Mouse (Mus musculus): ENCODE data around the gene A130010J15Rik. TPM values are rescaled to one million over a fixed set of nuclear protein-coding genes. Genes with fewer than 3 reads are reported as not detected.

The A130010J15Rik gene
- polyA plus RNA-seq (2015; fragmentation: Nextera tagmentation; extraction: Ambion mirVana): 14.2 and 16.3 TPM in 2 replicates

- no peaks in the 10 kb centered on the region for H3K9me3 ChIP-seq (replicated peaks)
- H3K4me3 ChIP-seq (replicated peaks): no peak within 1 kb of the TSS
- H3K9ac ChIP-seq: no peak within 1 kb of the TSS
- H3K4me1 ChIP-seq: peaks cover 12% of the 10 kb centered on the region
- H3K27me3 ChIP-seq: no peaks in the 10 kb centered on the region
- 86% methylated on average over 3 of the region's 3 CpGs for WGBS
- no peak within 1 kb of the TSS for H3K27ac ChIP-seq
- no peak within 1 kb of the TSS for H3K4me2 ChIP-seq
- 0 out of 2 replicates have a peak, but pooled peaks cover 7% of the 10 kb centered on the region for H3K36me3 ChIP-seq
- no peak for ATAC-seq (replicated peaks; ENCODE audit: low FRiP score)
These were observed at the start of gene A130010J15Rik for GRCm38 (mm10) chr1:193167746-193168145. Gene A130010J15Rik (plus strand): TSS chr1:193168046.

- no peak overlapping the region for H3K27ac ChIP-seq
- H3K36me3 ChIP-seq: peaks cover 89% of the 10 kb centered on the region
- no peaks in the 10 kb centered on the region for H3K4me1 ChIP-seq
- no peaks in the 10 kb centered on the region for H3K9me3 ChIP-seq (replicated peaks)
- H3K4me3 ChIP-seq (replicated peaks): no peak overlapping the region
- WGBS: 93% methylated on average over 7 of the region's 7 CpGs
- no peak overlapping the region for H3K4me2 ChIP-seq
- H3K9ac ChIP-seq: no peak overlapping the region
- no peaks in the 10 kb centered on the region for H3K27me3 ChIP-seq
- no peak for ATAC-seq (replicated peaks; ENCODE audit: low FRiP score)
These were observed 45.1 kb upstream of the A130010J15Rik start for GRCm38 (mm10) chr1:193122793-193123192.

GRCm38 (mm10) chr1:193123290-193123689, 44.6 kb upstream of the A130010J15Rik start:
- Histone ChIP-seq H3K4me3 (replicated peaks) (no peak overlapping the region), H3K9me3 (replicated peaks) (no peaks in the 10 kb centered on the region), H3K4me2 (no peak overlapping the region), H3K27ac (no peak overlapping the region), H3K36me3 (peaks cover 88% of the 10 kb centered on the region), H3K4me1 (no peaks in the 10 kb centered on the region), H3K27me3 (no peaks in the 10 kb centered on the region), H3K9ac (no peak overlapping the region)
- no peak for ATAC-seq (replicated peaks; ENCODE audit: low FRiP score)
- 90% methylated on average over 6 of the region's 6 CpGs for WGBS

GRCm38 (mm10) chr1:193125835-193126234, 42.0 kb upstream of the A130010J15Rik start:
- H3K4me2 ChIP-seq: no peak overlapping the region
- H3K36me3 ChIP-seq: peaks cover 64% of the 10 kb centered on the region
- no peak overlapping the region for H3K4me3 ChIP-seq (replicated peaks)
- H3K27ac ChIP-seq: no peak overlapping the region
- peaks cover 11% of the 10 kb centered on the region for H3K4me1 ChIP-seq
- no peak overlapping the region for H3K9ac ChIP-seq
- no peak for ATAC-seq (replicated peaks; ENCODE audit: low FRiP score)
- H3K9me3 ChIP-seq (replicated peaks): no peaks in the 10 kb centered on the region
- no peaks in the 10 kb centered on the region for H3K27me3 ChIP-seq
- 82% methylated on average over 4 of the region's 4 CpGs for WGBS

- Histone ChIP-seq H3K4me2 (no peak overlapping the region), H3K4me1 (peaks cover 16% of the 10 kb centered on the region), H3K9me3 (replicated peaks) (no peaks in the 10 kb centered on the region), H3K36me3 (peaks cover 42% of the 10 kb centered on the region), H3K9ac (no peak overlapping the region), H3K27ac (no peak overlapping the region), H3K4me3 (replicated peaks) (no peak overlapping the region), H3K27me3 (no peaks in the 10 kb centered on the region)
- ATAC-seq (replicated peaks; ENCODE audit: low FRiP score): no peak
- WGBS: 92% methylated on average over 6 of the region's 6 CpGs
These were observed 39.8 kb upstream of the A130010J15Rik start for GRCm38 (mm10) chr1:193128055-193128454.

- H3K27ac ChIP-seq: no peak overlapping the region
- no peak for ATAC-seq (replicated peaks; ENCODE audit: low FRiP score)
- 27% methylated on average over 5 of the region's 5 CpGs for WGBS
- H3K4me3 ChIP-seq (replicated peaks): peak overlapping the region; percentile 99
- peak overlapping the region; percentile 89 for H3K9ac ChIP-seq
- peaks cover 16% of the 10 kb centered on the region for H3K4me1 ChIP-seq
- H3K36me3 ChIP-seq: peaks cover 30% of the 10 kb centered on the region
- H3K27me3 ChIP-seq: no peaks in the 10 kb centered on the region
- no peaks in the 10 kb centered on the region for H3K9me3 ChIP-seq (replicated peaks)
- peak overlapping the region; percentile 71 for H3K4me2 ChIP-seq
These were observed 38.5 kb upstream of the A130010J15Rik start for GRCm38 (mm10) chr1:193129321-193129720.

- H3K9ac ChIP-seq: peak within 1 kb of the TSS; percentile 89
- peak within 1 kb of the TSS; percentile 71 for H3K4me2 ChIP-seq
- under 1% methylated on average over 61 of the region's 61 CpGs for WGBS
- H3K4me3 ChIP-seq (replicated peaks): peak within 1 kb of the TSS; percentile 99
- no peaks in the 10 kb centered on the region for H3K27me3 ChIP-seq
- H3K27ac ChIP-seq: peak within 1 kb of the TSS; percentile 23; the same call in 1 of the 2 replicates
- peaks cover 16% of the 10 kb centered on the region for H3K4me1 ChIP-seq
- no peaks in the 10 kb centered on the region for H3K9me3 ChIP-seq (replicated peaks)
- H3K36me3 ChIP-seq: peaks cover 25% of the 10 kb centered on the region
- ATAC-seq (replicated peaks; ENCODE audit: low FRiP score): peak; percentile 94
These were observed 37.9 kb upstream of the A130010J15Rik start, which contains the start of gene Diexf for GRCm38 (mm10) chr1:193129786-193130455. Gene Diexf (minus strand): TSS chr1:193130272.

GRCm38 (mm10) chr1:193130456-193130825, 37.4 kb upstream of the A130010J15Rik start:
- Histone ChIP-seq H3K9me3 (replicated peaks) (no peaks in the 10 kb centered on the region), H3K9ac (no peak overlapping the region), H3K4me3 (replicated peaks) (peak overlapping the region; percentile 99), H3K27me3 (no peaks in the 10 kb centered on the region), H3K4me2 (peak overlapping the region; percentile 71), H3K27ac (no peak overlapping the region), H3K36me3 (peaks cover 21% of the 10 kb centered on the region), H3K4me1 (peaks cover 16% of the 10 kb centered on the region)
- 31% methylated on average over 11 of the region's 11 CpGs for WGBS
- peak; percentile 27 for ATAC-seq (replicated peaks; ENCODE audit: low FRiP score)

- no peak overlapping the region for H3K9ac ChIP-seq
- WGBS: 63% methylated on average over 8 of the region's 8 CpGs
- H3K4me1 ChIP-seq: peaks cover 16% of the 10 kb centered on the region
- no peak for ATAC-seq (replicated peaks; ENCODE audit: low FRiP score)
- no peaks in the 10 kb centered on the region for H3K9me3 ChIP-seq (replicated peaks)
- H3K4me2 ChIP-seq: peak overlapping the region; percentile 71
- H3K27me3 ChIP-seq: no peaks in the 10 kb centered on the region
- H3K27ac ChIP-seq: no peak overlapping the region
- peaks cover 20% of the 10 kb centered on the region for H3K36me3 ChIP-seq
- peak overlapping the region; percentile 99; the same call in 1 of the 2 replicates for H3K4me3 ChIP-seq (replicated peaks)
These were observed 37.0 kb upstream of the A130010J15Rik start for GRCm38 (mm10) chr1:193130839-193131238.

- WGBS: 34% methylated on average over 6 of the region's 6 CpGs
These were observed 36.4 kb upstream of the A130010J15Rik start for GRCm38 (mm10) chr1:193131311-193131948.

GRCm38 (mm10) chr1:193132385-193132784, 35.5 kb upstream of the A130010J15Rik start:
- Histone ChIP-seq H3K4me1 (peaks cover 16% of the 10 kb centered on the region), H3K27ac (no peak overlapping the region), H3K4me3 (replicated peaks) (no peak overlapping the region), H3K9me3 (replicated peaks) (no peaks in the 10 kb centered on the region), H3K36me3 (peaks cover 8% of the 10 kb centered on the region), H3K27me3 (no peaks in the 10 kb centered on the region), H3K4me2 (no peak overlapping the region), H3K9ac (no peak overlapping the region)
- no peak for ATAC-seq (replicated peaks; ENCODE audit: low FRiP score)

More at GRCm38 (mm10) chr1:193131311-193131948, 36.4 kb upstream of the A130010J15Rik start:
- Histone ChIP-seq H3K27me3 (no peaks in the 10 kb centered on the region), H3K4me2 (no peak overlapping the region), H3K27ac (no peak overlapping the region), H3K9me3 (replicated peaks) (no peaks in the 10 kb centered on the region), H3K4me1 (peaks cover 16% of the 10 kb centered on the region), H3K4me3 (replicated peaks) (no peak overlapping the region), H3K36me3 (peaks cover 17% of the 10 kb centered on the region), H3K9ac (no peak overlapping the region)
- no peak for ATAC-seq (replicated peaks; ENCODE audit: low FRiP score)

- Histone ChIP-seq H3K36me3 (no peaks in the 10 kb centered on the region), H3K9me3 (replicated peaks) (no peaks in the 10 kb centered on the region), H3K27me3 (no peaks in the 10 kb centered on the region), H3K9ac (no peak overlapping the region), H3K27ac (no peak overlapping the region), H3K4me3 (replicated peaks) (no peak overlapping the region), H3K4me1 (peaks cover 21% of the 10 kb centered on the region), H3K4me2 (no peak overlapping the region)
- WGBS: 86% methylated on average over 1 of the region's 1 CpGs
- ATAC-seq (replicated peaks; ENCODE audit: low FRiP score): no peak
These were observed 34.1 kb upstream of the A130010J15Rik start for GRCm38 (mm10) chr1:193133726-193134125.
